Mouse (Mus musculus) spleen, adult 2 months (tissue): ENCODE measurements at regions not wholly inside any gene's neighbourhood (a gene's known extent, or its start where the extent isn't known, plus 50 kb on each side); places are given as distances from the start of the nearest gene placed in this dataset.

Source experiments
- CTCF ChIP-seq: fragments of 200-500 bp; IDR thresholded peaks from 2 replicates; pipeline ENCODE4 v1.5.1; 2011; ENCODE audit warnings: mild to moderate bottlenecking, inconsistent platforms; ENCODE audit not compliant: insufficient read depth, insufficient read length, insufficient replicate concordance; ENCODE audit errors: extremely low read depth
- POLR2A ChIP-seq: fragments of 200-500 bp; IDR thresholded peaks from 2 replicates; pipeline ENCODE4 v1.6.1; 2011; ENCODE audit warnings: low read depth, low read length, inconsistent platforms

GRCm38 (mm10) chr4:7921503-7921902 is 317.3 kb downstream of the Car8 start:
- no peak for TF ChIP-seq POLR2A
- TF ChIP-seq CTCF, result no peak
